Mouse (Mus musculus): ENCODE results near the gene Rad50. TPM values are rescaled to one million over a fixed set of nuclear protein-coding genes. Genes with fewer than 3 reads are reported as not detected.

The Rad50 gene
- polyA plus RNA-seq, 1 experiment from 2014 or later = 21.3 TPM

GRCm38 (mm10) chr11:53633644-53634043 is 73.5 kb downstream of the Rad50 start:
- no peak for TF ChIP-seq CTCF (IDR thresholded peaks at IDR 0.05; ENCODE audit: low read depth)
- no peak overlapping the region for H3K4me2 ChIP-seq (ENCODE audit: low read length)
- WGBS = 77% methylated on average over 7 of the region's 7 CpGs
- no peak overlapping the region for H3K4me3 ChIP-seq (replicated peaks; ENCODE audit: low read depth, low read length)
- H3K9ac ChIP-seq (ENCODE audit: low read depth, low read length) = no peak overlapping the region
- H3K4me1 ChIP-seq (replicated peaks; ENCODE audit: insufficient read depth, low read length) = peaks cover 8% of the 10 kb centered on the region
- ATAC-seq (replicated peaks; ENCODE audit: low FRiP score, low read depth) (no peak), DNase-seq (ENCODE audit: low spot score) (no peak)
- no peaks in the 10 kb centered on the region for H3K36me3 ChIP-seq (ENCODE audit: insufficient read depth, low read length)
- no peak overlapping the region for H3K27ac ChIP-seq
- no peaks in the 10 kb centered on the region for H3K27me3 ChIP-seq (ENCODE audit: insufficient read depth, low read length)
- H3K9me3 ChIP-seq (replicated peaks; ENCODE audit: low read length) = no peaks in the 10 kb centered on the region

- 58% methylated on average over 14 of the region's 14 CpGs for WGBS
- peak; percentile 64 for TF ChIP-seq CTCF (IDR thresholded peaks at IDR 0.05; ENCODE audit: low read depth)
Measured at GRCm38 (mm10) chr11:53632122-53632733, 74.9 kb downstream of the Rad50 start.

GRCm38 (mm10) chr11:53627859-53628258 is 79.3 kb downstream of the Rad50 start:
- H3K4me3 ChIP-seq (replicated peaks; ENCODE audit: low read depth, low read length) = no peak overlapping the region
- H3K4me2 ChIP-seq (ENCODE audit: low read length) = no peak overlapping the region
- no peaks in the 10 kb centered on the region for H3K36me3 ChIP-seq (ENCODE audit: insufficient read depth, low read length)
- H3K9me3 ChIP-seq (replicated peaks; ENCODE audit: low read length) = no peaks in the 10 kb centered on the region
- no peaks in the 10 kb centered on the region for H3K27me3 ChIP-seq (ENCODE audit: insufficient read depth, low read length)
- H3K9ac ChIP-seq (ENCODE audit: low read depth, low read length) = no peak overlapping the region
- H3K4me1 ChIP-seq (replicated peaks; ENCODE audit: insufficient read depth, low read length) = no peaks in the 10 kb centered on the region
- ATAC-seq (replicated peaks; ENCODE audit: low FRiP score, low read depth) (0 out of 2 replicates have a peak, but pooled peaks have one; percentile 59), DNase-seq (ENCODE audit: low spot score) (peak; percentile 91)
- no peak overlapping the region for H3K27ac ChIP-seq
- TF ChIP-seq CTCF (IDR thresholded peaks at IDR 0.05; ENCODE audit: low read depth) = peak; percentile 84
- WGBS = 10% methylated on average over 1 of the region's 1 CpGs

More at GRCm38 (mm10) chr11:53632122-53632733, 74.9 kb downstream of the Rad50 start:
- Histone ChIP-seq H3K36me3 (ENCODE audit: insufficient read depth, low read length) (no peaks in the 10 kb centered on the region), H3K27ac (no peak overlapping the region), H3K9ac (ENCODE audit: low read depth, low read length) (no peak overlapping the region), H3K9me3 (replicated peaks; ENCODE audit: low read length) (no peaks in the 10 kb centered on the region), H3K4me1 (replicated peaks; ENCODE audit: insufficient read depth, low read length) (peaks cover 8% of the 10 kb centered on the region), H3K27me3 (ENCODE audit: insufficient read depth, low read length) (no peaks in the 10 kb centered on the region), H3K4me3 (replicated peaks; ENCODE audit: low read depth, low read length) (no peak overlapping the region), H3K4me2 (ENCODE audit: low read length) (no peak overlapping the region)
- no peak for ATAC-seq (replicated peaks; ENCODE audit: low FRiP score, low read depth)
- DNase-seq (ENCODE audit: low spot score) = peak; percentile 49

- 52% methylated on average over 17 of the region's 17 CpGs for WGBS
- no peak for TF ChIP-seq CTCF (IDR thresholded peaks at IDR 0.05; ENCODE audit: low read depth)
Measured at GRCm38 (mm10) chr11:53626802-53627373, 80.2 kb downstream of the Rad50 start.

GRCm38 (mm10) chr11:53624124-53624523 is 83.0 kb downstream of the Rad50 start:
- H3K4me3 ChIP-seq (replicated peaks; ENCODE audit: low read depth, low read length) = no peak overlapping the region
- H3K27me3 ChIP-seq (ENCODE audit: insufficient read depth, low read length) = no peaks in the 10 kb centered on the region
- 98% methylated on average over 2 of the region's 2 CpGs for WGBS
- H3K36me3 ChIP-seq (ENCODE audit: insufficient read depth, low read length) = no peaks in the 10 kb centered on the region
- H3K27ac ChIP-seq = no peak overlapping the region
- no peak overlapping the region for H3K4me2 ChIP-seq (ENCODE audit: low read length)
- ATAC-seq (replicated peaks; ENCODE audit: low FRiP score, low read depth) = no peak
- H3K4me1 ChIP-seq (replicated peaks; ENCODE audit: insufficient read depth, low read length) = no peaks in the 10 kb centered on the region
- no peak for DNase-seq (ENCODE audit: low spot score)
- no peak for TF ChIP-seq CTCF (IDR thresholded peaks at IDR 0.05; ENCODE audit: low read depth)
- no peaks in the 10 kb centered on the region for H3K9me3 ChIP-seq (replicated peaks; ENCODE audit: low read length)
- no peak overlapping the region for H3K9ac ChIP-seq (ENCODE audit: low read depth, low read length)

More at GRCm38 (mm10) chr11:53626802-53627373, 80.2 kb downstream of the Rad50 start:
- Histone ChIP-seq H3K4me1 (replicated peaks; ENCODE audit: insufficient read depth, low read length) (no peaks in the 10 kb centered on the region), H3K27ac (no peak overlapping the region), H3K27me3 (ENCODE audit: insufficient read depth, low read length) (no peaks in the 10 kb centered on the region), H3K36me3 (ENCODE audit: insufficient read depth, low read length) (no peaks in the 10 kb centered on the region), H3K4me2 (ENCODE audit: low read length) (no peak overlapping the region), H3K4me3 (replicated peaks; ENCODE audit: low read depth, low read length) (no peak overlapping the region), H3K9ac (ENCODE audit: low read depth, low read length) (no peak overlapping the region), H3K9me3 (replicated peaks; ENCODE audit: low read length) (no peaks in the 10 kb centered on the region)
- ATAC-seq (replicated peaks; ENCODE audit: low FRiP score, low read depth) (no peak), DNase-seq (ENCODE audit: low spot score) (no peak)

- H3K4me2 ChIP-seq (ENCODE audit: low read length) = no peak overlapping the region
- H3K4me1 ChIP-seq (replicated peaks; ENCODE audit: insufficient read depth, low read length) = no peaks in the 10 kb centered on the region
- TF ChIP-seq CTCF (IDR thresholded peaks at IDR 0.05; ENCODE audit: low read depth) = no peak
- no peak overlapping the region for H3K9ac ChIP-seq (ENCODE audit: low read depth, low read length)
- H3K4me3 ChIP-seq (replicated peaks; ENCODE audit: low read depth, low read length) = no peak overlapping the region
- H3K27me3 ChIP-seq (ENCODE audit: insufficient read depth, low read length) = no peaks in the 10 kb centered on the region
- H3K9me3 ChIP-seq (replicated peaks; ENCODE audit: low read length) = no peaks in the 10 kb centered on the region
- no peaks in the 10 kb centered on the region for H3K36me3 ChIP-seq (ENCODE audit: insufficient read depth, low read length)
- 76% methylated on average over 9 of the region's 9 CpGs for WGBS
- ATAC-seq (replicated peaks; ENCODE audit: low FRiP score, low read depth) = no peak
- no peak for DNase-seq (ENCODE audit: low spot score)
- H3K27ac ChIP-seq = no peak overlapping the region
Measured at GRCm38 (mm10) chr11:53623573-53623972, 83.5 kb downstream of the Rad50 start.
